Mouse (Mus musculus) heart, postnatal 0 days (tissue): ENCODE measurements around the gene Atrn.

ENCODE experiments used
- CTCF ChIP-seq: IDR thresholded peaks from 2 replicates; pipeline ENCODE4 v1.5.1; 2016; ENCODE audit warnings: antibody characterized with exemption, control low read depth, low read depth
- EP300 ChIP-seq: IDR thresholded peaks from 2 replicates; pipeline ENCODE4 v1.6.1; 2016; ENCODE audit warnings: antibody characterized with exemption, low read depth

DNA sequence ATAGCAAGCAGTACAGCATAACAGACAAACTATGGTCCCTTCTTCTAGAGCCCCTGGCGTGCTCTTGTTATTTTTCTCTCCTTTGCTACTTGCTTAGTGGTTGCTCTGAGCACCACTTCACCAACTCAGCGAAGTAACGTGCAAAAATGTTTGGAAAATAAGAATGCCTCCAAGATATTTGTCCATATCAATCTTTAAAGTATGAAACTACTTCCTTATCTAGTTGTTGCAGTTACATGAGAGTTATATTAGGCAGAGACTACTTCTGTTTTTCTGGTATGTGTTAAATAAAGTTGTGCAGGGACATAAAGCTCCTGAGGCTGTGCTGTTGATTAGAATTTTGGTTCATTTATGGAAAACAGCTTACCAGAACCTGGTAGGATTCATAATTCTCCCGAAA, 64.7 kb downstream of the Atrn start:
- TF ChIP-seq EP300, result no peak
- TF ChIP-seq CTCF, result no peak
